Mouse (Mus musculus): ENCODE results near the gene Aldh4a1. TPM values are rescaled to one million over a fixed set of nuclear protein-coding genes. Genes with fewer than 3 reads are reported as not detected.

Aldh4a1 gene
- total RNA-seq, 2 experiments from 2014 or later, result 0.30 to 1.7 TPM

GRCm38 (mm10) chr4:139616276-139617000 lies 6.2 kb upstream of the Aldh4a1 start:
- ATAC-seq (replicated peaks; ENCODE audit: low FRiP score, poor library complexity, severe bottlenecking), result peak; percentile 97

GRCm38 (mm10) chr4:139617001-139617364 lies 5.7 kb upstream of the Aldh4a1 start:
- ATAC-seq (replicated peaks; ENCODE audit: low FRiP score, poor library complexity, severe bottlenecking), result no peak

- ATAC-seq (replicated peaks; ENCODE audit: low FRiP score, poor library complexity, severe bottlenecking), result no peak
Observed at GRCm38 (mm10) chr4:139619765-139620164, 2.9 kb upstream of the Aldh4a1 start.

- no peak for ATAC-seq (replicated peaks; ENCODE audit: low FRiP score, poor library complexity, severe bottlenecking)
Observed at GRCm38 (mm10) chr4:139623434-139624115, 909 bp downstream of the Aldh4a1 start.

GRCm38 (mm10) chr4:139624116-139624489 lies 1.4 kb downstream of the Aldh4a1 start:
- ATAC-seq (replicated peaks; ENCODE audit: low FRiP score, poor library complexity, severe bottlenecking), result no peak

GRCm38 (mm10) chr4:139624706-139625105 lies 2.0 kb downstream of the Aldh4a1 start:
- ATAC-seq (replicated peaks; ENCODE audit: low FRiP score, poor library complexity, severe bottlenecking), result no peak

- no peak for ATAC-seq (replicated peaks; ENCODE audit: low FRiP score, poor library complexity, severe bottlenecking)
Observed at GRCm38 (mm10) chr4:139627361-139627760, 4.7 kb downstream of the Aldh4a1 start.

GRCm38 (mm10) chr4:139630171-139630570 lies 7.5 kb downstream of the Aldh4a1 start:
- no peak for ATAC-seq (replicated peaks; ENCODE audit: low FRiP score, poor library complexity, severe bottlenecking)

- no peak for ATAC-seq (replicated peaks; ENCODE audit: low FRiP score, poor library complexity, severe bottlenecking)
Observed at GRCm38 (mm10) chr4:139631141-139631540, 8.5 kb downstream of the Aldh4a1 start.

- no peak for ATAC-seq (replicated peaks; ENCODE audit: low FRiP score, poor library complexity, severe bottlenecking)
Observed at GRCm38 (mm10) chr4:139631569-139632253, 9.0 kb downstream of the Aldh4a1 start.

GRCm38 (mm10) chr4:139632254-139632580 lies 9.6 kb downstream of the Aldh4a1 start:
- no peak for ATAC-seq (replicated peaks; ENCODE audit: low FRiP score, poor library complexity, severe bottlenecking)

- no peak for ATAC-seq (replicated peaks; ENCODE audit: low FRiP score, poor library complexity, severe bottlenecking)
Observed at GRCm38 (mm10) chr4:139636373-139636772, 13.7 kb downstream of the Aldh4a1 start.

GRCm38 (mm10) chr4:139637847-139638246 lies 15.2 kb downstream of the Aldh4a1 start:
- no peak for ATAC-seq (replicated peaks; ENCODE audit: low FRiP score, poor library complexity, severe bottlenecking)

- no peak for ATAC-seq (replicated peaks; ENCODE audit: low FRiP score, poor library complexity, severe bottlenecking)
Observed at GRCm38 (mm10) chr4:139638356-139638755, 15.7 kb downstream of the Aldh4a1 start.

GRCm38 (mm10) chr4:139639801-139640200 lies 17.1 kb downstream of the Aldh4a1 start:
- ATAC-seq (replicated peaks; ENCODE audit: low FRiP score, poor library complexity, severe bottlenecking), result no peak

- ATAC-seq (replicated peaks; ENCODE audit: low FRiP score, poor library complexity, severe bottlenecking), result no peak
Observed at GRCm38 (mm10) chr4:139640333-139640732, 17.7 kb downstream of the Aldh4a1 start.

GRCm38 (mm10) chr4:139640775-139641174 lies 18.1 kb downstream of the Aldh4a1 start:
- no peak for ATAC-seq (replicated peaks; ENCODE audit: low FRiP score, poor library complexity, severe bottlenecking)

- no peak for ATAC-seq (replicated peaks; ENCODE audit: low FRiP score, poor library complexity, severe bottlenecking)
Observed at GRCm38 (mm10) chr4:139641829-139642425, 19.3 kb downstream of the Aldh4a1 start.

GRCm38 (mm10) chr4:139643972-139644371 lies 21.3 kb downstream of the Aldh4a1 start:
- peak; percentile 60; the same call in 1 of the 2 replicates for ATAC-seq (replicated peaks; ENCODE audit: low FRiP score, poor library complexity, severe bottlenecking)

GRCm38 (mm10) chr4:139646916-139647315 lies 24.2 kb downstream of the Aldh4a1 start:
- ATAC-seq (replicated peaks; ENCODE audit: low FRiP score, poor library complexity, severe bottlenecking), result no peak

All from erythroid progenitor cell, adult 5-6 weeks (primary cell).